Mouse (Mus musculus) neural tube, embryonic 10.5 days (tissue): ENCODE data around the gene Mad1l1.

ENCODE experiments used
- DNase-seq: peaks from one replicate; pipeline ENCODE4 v3.0.0-alpha.2; 2017; ENCODE audit warnings: low spot score; ENCODE audit errors: extremely low spot score

The Mad1l1 gene

GRCm38 (mm10) chr5:140331615-140332512 is 10.5 kb upstream of the Mad1l1 start, which contains the start of gene Mrm2:
Gene Mrm2, minus strand, starts transcription at chr5:140331898.
- DNase-seq: peak; percentile 87

DNA sequence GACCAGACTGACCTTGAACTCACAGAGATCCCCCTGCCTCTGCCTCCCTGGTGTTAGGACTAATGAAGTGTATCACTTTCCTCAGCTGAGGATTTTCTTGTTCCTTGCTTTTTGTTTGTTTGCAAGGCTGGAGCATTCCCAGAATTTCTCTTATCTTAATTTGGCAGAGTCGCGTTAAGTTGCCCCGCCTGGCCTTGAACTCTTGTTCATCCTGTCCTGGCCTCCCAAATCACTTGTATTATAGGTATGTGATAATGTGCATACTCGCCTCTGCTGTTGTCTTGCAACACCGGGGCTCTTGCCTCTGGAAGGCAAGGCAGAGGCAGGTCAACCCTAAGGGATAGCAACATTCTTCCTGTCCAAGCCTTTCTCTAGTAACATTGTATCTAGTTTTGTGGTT is 2.7 kb upstream of the Mad1l1 start:
- DNase-seq: no peak

DNA sequence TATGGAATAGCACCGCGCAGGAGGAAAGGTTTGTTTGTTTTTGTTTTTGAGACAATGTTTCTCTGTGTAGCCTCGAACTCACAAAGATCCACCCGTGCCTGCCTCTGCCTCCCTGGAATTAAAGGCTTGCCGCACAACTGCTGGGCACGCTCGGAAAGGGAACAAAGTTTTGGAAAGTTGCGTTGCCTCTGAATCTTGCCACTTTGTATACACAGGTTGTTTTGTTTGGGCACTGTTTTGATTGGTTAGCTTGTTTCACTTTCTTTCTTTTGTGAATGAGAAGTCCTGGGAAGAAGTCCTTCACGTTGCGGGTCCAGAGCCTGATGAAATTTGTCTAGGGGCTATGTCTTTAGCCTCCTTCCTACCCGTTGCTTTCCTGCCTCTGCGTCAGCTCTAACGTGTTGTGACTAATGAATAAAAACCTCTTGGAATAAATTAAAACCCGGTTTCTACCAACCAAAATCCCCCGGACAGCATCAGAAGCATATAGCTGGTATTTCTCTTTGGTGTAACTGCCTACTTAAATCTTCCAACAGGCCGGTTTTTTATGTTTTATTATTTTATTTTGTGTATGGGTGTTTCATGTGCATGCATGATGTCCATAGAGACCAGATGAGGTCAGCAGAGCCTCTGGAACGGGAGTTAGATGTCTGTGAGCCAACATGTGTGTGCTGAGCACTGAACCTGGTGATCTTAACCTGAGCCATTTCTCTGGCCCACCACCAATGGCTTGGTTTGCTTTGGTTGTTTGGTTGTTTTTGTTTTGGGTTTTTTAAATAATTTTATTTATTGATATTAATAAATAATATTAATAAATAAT is 614 bp upstream of the Mad1l1 start:
- no peak for DNase-seq

DNA sequence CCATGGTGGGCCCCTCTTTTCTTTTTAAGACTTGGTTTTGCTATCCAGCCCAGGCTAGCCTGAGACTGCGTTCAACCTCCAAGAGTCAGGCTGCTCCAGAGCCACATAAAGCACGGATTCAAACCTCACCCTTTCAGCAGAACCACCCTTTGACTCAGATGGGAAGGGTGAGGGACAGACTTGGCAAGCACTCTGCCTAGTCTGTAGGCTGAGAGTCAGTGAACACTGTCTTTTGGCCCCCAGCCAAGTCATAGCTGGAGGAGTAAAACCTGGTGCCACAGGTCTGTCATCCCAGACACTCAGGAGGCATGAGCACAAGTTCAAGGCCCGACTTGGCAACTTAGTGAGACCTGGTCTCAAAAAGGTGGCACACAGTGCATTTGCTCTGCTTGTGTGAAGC is 4.6 kb downstream of the Mad1l1 start:
- DNase-seq: no peak

GRCm38 (mm10) chr5:140307602-140308001 is 13.8 kb downstream of the Mad1l1 start:
- DNase-seq: no peak

DNA sequence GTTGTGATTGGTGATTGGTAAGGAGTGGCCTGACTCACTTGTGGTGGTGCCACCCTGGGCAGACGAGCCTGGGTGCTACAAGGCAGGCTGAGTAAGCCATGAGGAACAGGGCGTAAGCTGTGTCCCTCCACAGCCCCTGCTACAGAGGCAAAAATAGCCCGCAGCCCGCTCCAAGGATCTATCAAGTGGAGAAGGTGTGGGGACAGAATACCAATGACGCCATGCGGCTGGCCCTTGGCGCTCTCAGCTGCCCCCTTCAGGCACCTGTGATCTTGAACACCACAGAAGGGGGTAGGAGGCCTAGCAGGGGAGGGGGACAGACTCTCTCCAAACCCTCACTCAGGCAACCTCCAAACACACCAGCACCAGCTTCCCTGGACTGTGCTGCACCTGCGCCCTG is 15.3 kb downstream of the Mad1l1 start:
- DNase-seq: no peak

GRCm38 (mm10) chr5:140298291-140298690 is 23.1 kb downstream of the Mad1l1 start:
- DNase-seq: no peak

- DNase-seq: peak; percentile 39
Observed at GRCm38 (mm10) chr5:140292152-140292551, 29.2 kb downstream of the Mad1l1 start.

GRCm38 (mm10) chr5:140289161-140289560 is 32.2 kb downstream of the Mad1l1 start:
- no peak for DNase-seq

GRCm38 (mm10) chr5:140288287-140288686 is 33.1 kb downstream of the Mad1l1 start:
- DNase-seq: no peak

GRCm38 (mm10) chr5:140284761-140285160 is 36.6 kb downstream of the Mad1l1 start:
- DNase-seq: no peak

GRCm38 (mm10) chr5:140284011-140284410 is 37.3 kb downstream of the Mad1l1 start:
- DNase-seq: no peak

DNA sequence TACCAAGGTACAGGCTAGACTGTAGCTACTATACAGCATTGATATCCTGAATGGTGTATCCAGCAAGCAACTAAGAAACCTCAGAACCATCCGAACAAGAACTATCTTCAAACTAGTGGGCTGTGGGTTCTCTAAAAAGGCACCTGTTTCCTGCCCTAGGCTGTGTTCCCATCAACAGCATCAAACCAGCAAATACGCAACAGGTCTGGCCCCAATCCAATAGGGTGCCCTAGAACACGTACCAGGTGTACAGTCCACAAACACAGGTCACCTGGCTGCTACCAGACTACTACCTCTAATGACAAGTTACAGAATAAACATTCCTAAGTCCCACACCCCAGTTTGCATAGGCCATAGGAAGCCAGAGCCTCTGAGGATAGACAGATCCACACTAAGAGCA is 38.5 kb downstream of the Mad1l1 start:
- DNase-seq: no peak

- no peak for DNase-seq
Observed at GRCm38 (mm10) chr5:140282376-140282775, 39.0 kb downstream of the Mad1l1 start.

- DNase-seq: no peak
Observed at GRCm38 (mm10) chr5:140280205-140280604, 41.1 kb downstream of the Mad1l1 start.

- DNase-seq: no peak
Observed at GRCm38 (mm10) chr5:140276779-140277178, 44.6 kb downstream of the Mad1l1 start.

- DNase-seq: no peak
Observed at GRCm38 (mm10) chr5:140270976-140271685, 50.2 kb downstream of the Mad1l1 start.

DNA sequence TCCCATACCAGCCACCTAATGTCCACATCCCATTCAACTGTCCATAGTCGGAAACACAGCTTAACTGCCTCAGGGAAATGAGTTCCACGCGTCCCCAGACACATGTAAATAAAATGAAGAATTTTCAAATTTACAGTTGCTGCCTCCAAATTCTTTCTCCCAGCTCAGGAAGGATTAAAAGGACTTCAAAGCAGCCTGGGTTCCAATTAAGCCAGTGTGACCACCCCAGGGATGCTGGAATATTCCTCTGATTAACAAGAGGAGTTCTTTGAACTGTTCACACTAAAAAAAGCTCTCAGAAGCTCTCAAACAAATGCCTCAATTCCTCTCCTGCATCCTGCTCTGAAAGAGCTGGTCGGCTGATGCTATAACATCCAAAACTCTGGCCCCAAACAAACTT is 53.0 kb downstream of the Mad1l1 start:
- DNase-seq: no peak

DNA sequence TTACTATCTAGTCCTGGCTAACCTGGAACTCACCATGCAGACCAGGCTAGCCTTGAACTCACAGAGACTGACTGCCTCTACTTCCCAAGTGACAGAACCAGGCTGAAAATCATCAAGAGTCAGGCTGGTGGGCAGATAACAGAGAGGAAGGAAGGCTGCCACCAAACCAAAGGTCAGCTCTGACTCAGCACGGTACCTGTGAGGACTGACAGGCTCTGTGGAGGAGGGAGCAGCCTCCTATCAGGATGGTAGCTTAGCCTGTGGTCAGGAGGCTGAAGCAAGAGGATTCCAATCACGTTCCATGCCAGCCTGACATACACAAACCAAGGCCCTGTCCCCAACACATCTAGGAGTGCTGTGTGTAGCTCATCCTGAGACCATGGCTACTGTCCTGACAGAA is 54.3 kb downstream of the Mad1l1 start:
- no peak for DNase-seq

DNA sequence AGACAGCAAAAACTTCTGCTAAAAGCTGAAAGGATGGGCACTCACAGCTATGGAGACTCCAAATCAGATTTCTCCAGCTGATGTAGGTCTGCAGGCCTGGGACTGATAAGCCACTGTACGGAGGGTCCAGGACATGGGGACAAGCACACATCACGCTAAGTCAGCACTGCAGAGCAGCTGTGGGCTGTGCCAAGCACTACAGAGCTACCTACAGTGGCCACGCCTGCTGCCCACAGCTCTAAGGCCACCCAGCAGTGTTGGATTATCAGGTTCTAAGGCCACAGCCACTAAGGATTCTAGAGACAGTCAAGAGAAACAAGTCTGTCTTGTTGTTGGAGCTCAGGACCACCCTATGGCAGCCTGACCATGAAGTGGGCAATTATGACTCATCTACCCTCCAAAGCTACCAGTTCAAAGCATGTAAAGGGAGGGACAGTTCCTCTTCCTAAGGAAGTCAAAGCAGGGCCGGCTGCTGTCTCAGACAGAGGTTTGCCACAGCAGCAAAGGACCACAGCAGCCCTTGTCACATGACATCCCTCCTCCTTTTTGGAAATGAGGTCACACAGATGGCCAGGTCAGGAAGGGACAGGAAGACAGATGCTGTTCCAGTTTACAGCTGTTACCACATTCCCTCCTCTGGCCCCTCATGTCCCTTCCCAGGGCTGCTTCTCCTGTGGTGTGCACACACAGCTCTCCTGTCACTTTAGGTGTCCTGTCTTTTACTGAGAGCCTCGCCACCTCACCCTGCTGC is 56.4 kb downstream of the Mad1l1 start:
- peak; percentile 30 for DNase-seq
